In genomic region chr14:100285656-100286585, GRCm38 (mm10) we compare ENCODE assay signal across 8 mouse cellular contexts. TPM values are rescaled to one million over a fixed set of nuclear protein-coding genes. Genes with fewer than 3 reads are reported as not detected.
A peak's percentile ranks its signal among the peaks of the same experiment; 100 is the strongest.
DNase-seq lines count a peak whose midpoint lies in the region.

No protein-coding gene starts in this region.

- peak; percentile 88 for DNase-seq in R1 (ENCODE audit: low read depth, low spot score)
- DNase-seq in cerebellum, adult 9-10 months: peak; percentile 82
- peak; percentile 57 to 71 for DNase-seq in frontal cortex, postnatal 10 days (ENCODE audit: low spot score in 2 of 2)
- peak; percentile 81 for DNase-seq in hindbrain, embryonic 10.5 days (ENCODE audit: low spot score)
- peak; percentile 60 to 64 for DNase-seq in layer of hippocampus, postnatal 14 days (ENCODE audit: low spot score in 2 of 2)
- DNase-seq in lung, postnatal 14 days: peak; percentile 68
- DNase-seq in right cerebral cortex, adult 2 months (ENCODE audit: low spot score in 2 of 2): peak; percentile 58 to 68
- peak; percentile 72 to 77 for DNase-seq in urinary bladder, postnatal 4 days (ENCODE audit: low spot score in 2 of 2)

- peaks cover 27% of the 10 kb centered on the region for H3K27me3 ChIP-seq in hindbrain, embryonic 10.5 days (ENCODE audit: insufficient read depth, poor library complexity, severe bottlenecking)

- peak overlapping the region; percentile 95 for H3K27ac ChIP-seq in hindbrain, embryonic 10.5 days

- H3K4me1 ChIP-seq in hindbrain, embryonic 10.5 days (replicated peaks): peaks cover 41% of the 10 kb centered on the region

- under 1% methylated on average over 60 of the region's 60 CpGs for WGBS in hindbrain, embryonic 10.5 days

- peak overlapping the region; percentile 69 for H3K4me3 ChIP-seq in hindbrain, embryonic 10.5 days

- H3K9me3 ChIP-seq in hindbrain, embryonic 10.5 days: no peaks in the 10 kb centered on the region

- H3K36me3 ChIP-seq in hindbrain, embryonic 10.5 days: no peaks in the 10 kb centered on the region

RNA-seq across cellular contexts. Expression of gene Klf12, which starts 1.4 kb away (rescaled TPM):
- polyA plus RNA-seq in hindbrain, embryonic 10.5 days (2016; fragmentation: Nextera tagmentation; extraction: Ambion mirVana): 12.4 and 19.8 TPM in 2 replicates
- total RNA-seq in layer of hippocampus, postnatal 14 days (2021): 10 to 100 TPM; 38.0 to 42.1 TPM

Comparison
In these comparisons a context has a peak if more than half of its experiments do, and no peak if none do; other contexts are left out.
1. Peak in every context shown above with its lines: DNase-seq, H3K4me3 ChIP-seq and H3K27ac ChIP-seq.